Mouse (Mus musculus) embryo, embryonic 11 days (tissue): ENCODE measurements at regions not wholly inside any gene's neighbourhood (a gene's known extent, or its start where the extent isn't known, plus 50 kb on each side); places are given as distances from the start of the nearest gene placed in this dataset.

Source experiments
- DNase-seq: peaks from one replicate; pipeline ENCODE4 v3.0.0-alpha.2; 2015

GRCm38 (mm10) chr11:71527691-71528090 lies 222.0 kb upstream of the Wscd1 start:
- no peak for DNase-seq

GRCm38 (mm10) chr11:71528588-71528987 lies 221.1 kb upstream of the Wscd1 start:
- DNase-seq, result no peak

GRCm38 (mm10) chr11:71541178-71541845 lies 208.4 kb upstream of the Wscd1 start:
- no peak for DNase-seq

GRCm38 (mm10) chr11:71557412-71557811 lies 192.3 kb upstream of the Wscd1 start:
- no peak for DNase-seq

GRCm38 (mm10) chr11:71564831-71565230 lies 184.9 kb upstream of the Wscd1 start:
- no peak for DNase-seq

- no peak for DNase-seq
Observed at GRCm38 (mm10) chr11:71576801-71577200, 172.9 kb upstream of the Wscd1 start.

GRCm38 (mm10) chr11:71581775-71582174 lies 167.9 kb upstream of the Wscd1 start:
- no peak for DNase-seq

- DNase-seq, result no peak
Observed at GRCm38 (mm10) chr11:71591014-71591413, 158.7 kb upstream of the Wscd1 start.

- no peak for DNase-seq
Observed at GRCm38 (mm10) chr11:71594250-71594847, 155.4 kb upstream of the Wscd1 start.

- no peak for DNase-seq
Observed at GRCm38 (mm10) chr11:71597709-71598108, 152.0 kb upstream of the Wscd1 start.

GRCm38 (mm10) chr11:71610782-71611181 lies 138.9 kb upstream of the Wscd1 start:
- no peak for DNase-seq

- DNase-seq, result no peak
Observed at GRCm38 (mm10) chr11:71615526-71615925, 134.2 kb upstream of the Wscd1 start.

GRCm38 (mm10) chr11:71625501-71626191 lies 124.1 kb upstream of the Wscd1 start:
- no peak for DNase-seq

- DNase-seq, result no peak
Observed at GRCm38 (mm10) chr11:71636111-71636510, 113.6 kb upstream of the Wscd1 start.

- peak; percentile 52 for DNase-seq
Observed at GRCm38 (mm10) chr11:71636785-71637184, 112.9 kb upstream of the Wscd1 start.

- DNase-seq, result no peak
Observed at GRCm38 (mm10) chr11:71642886-71643285, 106.8 kb upstream of the Wscd1 start.

GRCm38 (mm10) chr11:71651756-71652380 lies 97.9 kb upstream of the Wscd1 start:
- no peak for DNase-seq

GRCm38 (mm10) chr11:71652381-71652775 lies 97.3 kb upstream of the Wscd1 start:
- DNase-seq, result no peak

GRCm38 (mm10) chr11:71658346-71658745 lies 91.4 kb upstream of the Wscd1 start:
- DNase-seq, result no peak

GRCm38 (mm10) chr11:71670111-71671050 lies 79.3 kb upstream of the Wscd1 start:
- no peak for DNase-seq

GRCm38 (mm10) chr11:71672171-71673050 lies 77.3 kb upstream of the Wscd1 start:
- DNase-seq, result peak; percentile 30
